Mouse (Mus musculus): Measurements from ENCODE around the gene Slc30a1. TPM values are rescaled to one million over a fixed set of nuclear protein-coding genes. Genes with fewer than 3 reads are reported as not detected.

The Slc30a1 gene
- total RNA-seq, 2 experiments from 2014 or later, result 21.9 to 26.4 TPM

GRCm38 (mm10) chr1:191894386-191894785 lies 12.2 kb upstream of the Slc30a1 start:
- peak; percentile 35 to 43 for DNase-seq
- intact Hi-C loops (cut with DNase I), result no loop called here

GRCm38 (mm10) chr1:191894857-191895256 lies 11.7 kb upstream of the Slc30a1 start:
- no peak for DNase-seq
- intact Hi-C loops (cut with DNase I), result no loop called here

GRCm38 (mm10) chr1:191896806-191897552 lies 9.6 kb upstream of the Slc30a1 start:
- intact Hi-C loops (cut with DNase I), result no loop called here
- DNase-seq, result peak; percentile 49 to 53

- intact Hi-C loops (cut with DNase I), result loop anchor here (1.0 to 5.0 kb wide), 3 partner anchors 71 to 444 kb away; partner anchors contain the start of gene Traf5
- no peak for DNase-seq
These were observed 682 bp upstream of the Slc30a1 start for GRCm38 (mm10) chr1:191905637-191906533.

- DNase-seq, result peak; percentile 85 to 86
- intact Hi-C loops (cut with DNase I), result loop anchor here (2.0 to 5.0 kb wide), 2 partner anchors 73 to 445 kb away; no protein-coding TSS in a partner anchor
These were observed 854 bp downstream of the Slc30a1 start for GRCm38 (mm10) chr1:191907431-191907810.

GRCm38 (mm10) chr1:191908906-191909305 lies 2.3 kb downstream of the Slc30a1 start:
- no peak for DNase-seq
- intact Hi-C loops (cut with DNase I), result loop anchor here (2.0 to 5.0 kb wide), 2 partner anchors 54 to 447 kb away; no protein-coding TSS in a partner anchor

- intact Hi-C loops (cut with DNase I), result loop anchor here (2.0 to 5.0 kb wide), 2 partner anchors 53 to 447 kb away; no protein-coding TSS in a partner anchor
- DNase-seq, result no peak
These were observed 2.7 kb downstream of the Slc30a1 start for GRCm38 (mm10) chr1:191909316-191909715.

GRCm38 (mm10) chr1:191910646-191911045 lies 4.1 kb downstream of the Slc30a1 start:
- DNase-seq, result no peak
- intact Hi-C loops (cut with DNase I), result no loop called here

GRCm38 (mm10) chr1:191911067-191911668 lies 4.6 kb downstream of the Slc30a1 start:
- intact Hi-C loops (cut with DNase I), result no loop called here
- DNase-seq, result no peak

GRCm38 (mm10) chr1:191914647-191915046 lies 8.1 kb downstream of the Slc30a1 start:
- no peak for DNase-seq
- intact Hi-C loops (cut with DNase I), result no loop called here

GRCm38 (mm10) chr1:191915586-191915985 lies 9.0 kb downstream of the Slc30a1 start:
- intact Hi-C loops (cut with DNase I), result no loop called here
- no peak for DNase-seq

- intact Hi-C loops (cut with DNase I), result no loop called here
- DNase-seq, result no peak
These were observed 10.3 kb downstream of the Slc30a1 start for GRCm38 (mm10) chr1:191916876-191917275.

GRCm38 (mm10) chr1:191919336-191919735 lies 12.8 kb downstream of the Slc30a1 start:
- no peak for DNase-seq
- intact Hi-C loops (cut with DNase I), result no loop called here

- intact Hi-C loops (cut with DNase I), result no loop called here
- no peak for DNase-seq
These were observed 15.1 kb downstream of the Slc30a1 start for GRCm38 (mm10) chr1:191921701-191922100.

GRCm38 (mm10) chr1:191925496-191925895 lies 18.9 kb downstream of the Slc30a1 start:
- intact Hi-C loops (cut with DNase I), result no loop called here
- DNase-seq, result no peak

GRCm38 (mm10) chr1:191926681-191927080 lies 20.1 kb downstream of the Slc30a1 start:
- intact Hi-C loops (cut with DNase I), result no loop called here
- no peak for DNase-seq

- DNase-seq, result no peak
- intact Hi-C loops (cut with DNase I), result no loop called here
These were observed 21.8 kb downstream of the Slc30a1 start for GRCm38 (mm10) chr1:191928345-191928744.

- intact Hi-C loops (cut with DNase I), result no loop called here
- no peak for DNase-seq
These were observed 22.5 kb downstream of the Slc30a1 start for GRCm38 (mm10) chr1:191929065-191929464.

- DNase-seq, result peak in 1 of 2 experiments; percentile 39
- intact Hi-C loops (cut with DNase I), result no loop called here
These were observed 23.4 kb downstream of the Slc30a1 start for GRCm38 (mm10) chr1:191929897-191930524.

- no peak for DNase-seq
- intact Hi-C loops (cut with DNase I), result no loop called here
These were observed 24.0 kb downstream of the Slc30a1 start for GRCm38 (mm10) chr1:191930525-191931105.

Data from heart, postnatal 14 days (tissue).